Mouse (Mus musculus): ENCODE data around the gene Hnrnpr.

- no peak for TF ChIP-seq ZNF384 (IDR thresholded peaks at IDR 0.05; ENCODE audit: low read depth, low read length)
- TF ChIP-seq MAFK (IDR thresholded peaks at IDR 0.05; ENCODE audit: insufficient read depth, low read depth, low read length), result no peak
- TF ChIP-seq ZC3H11A (IDR thresholded peaks at IDR 0.05; ENCODE audit: borderline replicate concordance, low read depth, low read length), result no peak
- no peak for TF ChIP-seq CHD2 (IDR thresholded peaks at IDR 0.05; ENCODE audit: low read depth, low read length)
Observed at GRCm38 (mm10) chr4:136383839-136384238, 73.1 kb downstream of the Hnrnpr start.
